Mouse (Mus musculus) neural tube, embryonic 12.5 days (tissue): Measurements from ENCODE around the gene Olfr1350. TPM values are rescaled to one million over a fixed set of nuclear protein-coding genes. Genes with fewer than 3 reads are reported as not detected.
A peak's percentile ranks its signal among the peaks of the same experiment; 100 is the strongest.
"Not testable (repeated sequence)": the region's sequence is repeated elsewhere in the genome, so short reads cannot be mapped to it uniquely, and the experiment has no call there.

Experiments used
- ATAC-seq: fragments of 200-750 bp; cut with Nextera tagmentation; 2 replicates; pipeline ENCODE4 v1.8.0; 2017; ENCODE audit warnings: low read depth, mild to moderate bottlenecking, moderate TSS enrichment, moderate library complexity; ENCODE audit not compliant: low FRiP score
- H3K27ac ChIP-seq: fragments of 300-500 bp; sonication (generic); 2 replicates; pipeline ENCODE4 v1.5.1; 2016
- H3K27me3 ChIP-seq: fragments of 300-500 bp; sonication (generic); replicated peaks from 2 replicates; pipeline ENCODE4 v1.6.1; 2016; ENCODE audit warnings: mild to moderate bottlenecking
- H3K36me3 ChIP-seq: fragments of 300-500 bp; sonication (generic); 2 replicates; pipeline ENCODE4 v1.6.1; 2016; ENCODE audit warnings: mild to moderate bottlenecking
- H3K4me1 ChIP-seq: fragments of 300-500 bp; sonication (generic); 2 replicates; pipeline ENCODE4 v1.6.1; 2016
- H3K4me2 ChIP-seq: fragments of 300-500 bp; sonication (generic); replicated peaks from 2 replicates; pipeline ENCODE4 v1.6.1; 2016; ENCODE audit warnings: mild to moderate bottlenecking
- H3K4me3 ChIP-seq: fragments of 300-500 bp; sonication (generic); 2 replicates; pipeline ENCODE4 v1.5.1; 2016
- H3K9ac ChIP-seq: fragments of 300-500 bp; sonication (generic); 2 replicates; pipeline ENCODE4 v1.6.1; 2016; ENCODE audit warnings: mild to moderate bottlenecking
- H3K9me3 ChIP-seq: fragments of 300-500 bp; sonication (generic); 2 replicates; pipeline ENCODE4 v1.6.1; 2016; ENCODE audit warnings: mild to moderate bottlenecking
- WGBS: fragments of 180-500 bp; shearing (Covaris S2); methylation state at CpG from one replicate; pipeline ENCODE4 v1.1.7; 2016; 5-methylcytosine and 5-hydroxymethylcytosine counted together
- polyA plus RNA-seq: library from polyadenylated mRNA; unstranded; fragments of >200 nt; fragmentation: Nextera tagmentation; extraction: Ambion mirVana; gene quantifications from 2 replicates; pipeline ENCODE4 v1.2.1, GENCODE M21; 2016

Gene Olfr1350
- not detected in 2 replicates for polyA plus RNA-seq

- H3K9me3 ChIP-seq, result peaks cover 16% of the 10 kb centered on the region; the same call in 1 of the 2 replicates
- no peak within 1 kb of the TSS for H3K4me2 ChIP-seq
- no peak within 1 kb of the TSS for H3K27ac ChIP-seq
- H3K27me3 ChIP-seq, result no peaks in the 10 kb centered on the region
- no peak within 1 kb of the TSS for H3K9ac ChIP-seq
- H3K4me3 ChIP-seq, result no peak within 1 kb of the TSS
- no peaks in the 10 kb centered on the region for H3K4me1 ChIP-seq
- ATAC-seq, result no peak
- H3K36me3 ChIP-seq, result no peaks in the 10 kb centered on the region
These were observed at the start of gene Olfr1350 for GRCm38 (mm10) chr7:6564541-6564940. Olfr1350 (plus strand) TSS chr7:6564841.

GRCm38 (mm10) chr7:6521666-6522065 lies 43.0 kb upstream of the Olfr1350 start:
- 51% methylated on average over 1 of the region's 1 CpGs for WGBS

GRCm38 (mm10) chr7:6522850-6523249 lies 41.8 kb upstream of the Olfr1350 start, which contains the start of gene Olfr1349:
Olfr1349 (minus strand) TSS chr7:6522950.
- Histone ChIP-seq H3K36me3 (no peaks in the 10 kb centered on the region), H3K9me3 (peaks cover 2% of the 10 kb centered on the region; the same call in 1 of the 2 replicates)
- 84% methylated on average over 5 of the region's 5 CpGs for WGBS

More at GRCm38 (mm10) chr7:6521666-6522065, 43.0 kb upstream of the Olfr1350 start:
- H3K9me3 ChIP-seq, result peaks cover 7% of the 10 kb centered on the region; the same call in 1 of the 2 replicates
- no peak overlapping the region for H3K9ac ChIP-seq
- H3K4me2 ChIP-seq, result no peak overlapping the region
- H3K4me1 ChIP-seq, result no peaks in the 10 kb centered on the region
- no peak overlapping the region for H3K4me3 ChIP-seq
- H3K27ac ChIP-seq, result no peak overlapping the region
- no peak for ATAC-seq
- no peaks in the 10 kb centered on the region for H3K36me3 ChIP-seq
- H3K27me3 ChIP-seq, result no peaks in the 10 kb centered on the region

GRCm38 (mm10) chr7:6525001-6525400 lies 39.6 kb upstream of the Olfr1350 start:
- H3K27ac ChIP-seq, result no peak overlapping the region
- H3K9me3 ChIP-seq, result 0 out of 2 replicates have a peak, but pooled peaks cover 2% of the 10 kb centered on the region
- H3K36me3 ChIP-seq, result no peaks in the 10 kb centered on the region
- no peak overlapping the region for H3K4me2 ChIP-seq
- no peak for ATAC-seq
- no peaks in the 10 kb centered on the region for H3K4me1 ChIP-seq
- no peak overlapping the region for H3K4me3 ChIP-seq
- no peaks in the 10 kb centered on the region for H3K27me3 ChIP-seq
- H3K9ac ChIP-seq, result no peak overlapping the region
- WGBS, result 59% methylated on average over 3 of the region's 3 CpGs

More at GRCm38 (mm10) chr7:6522850-6523249, 41.8 kb upstream of the Olfr1350 start, which contains the start of gene Olfr1349:
- no peak within 1 kb of the TSS for H3K27ac ChIP-seq
- H3K4me3 ChIP-seq, result no peak within 1 kb of the TSS
- no peak within 1 kb of the TSS for H3K4me2 ChIP-seq
- no peak for ATAC-seq
- H3K27me3 ChIP-seq, result no peaks in the 10 kb centered on the region
- H3K4me1 ChIP-seq, result no peaks in the 10 kb centered on the region
- no peak within 1 kb of the TSS for H3K9ac ChIP-seq

GRCm38 (mm10) chr7:6526141-6526540 lies 38.5 kb upstream of the Olfr1350 start:
- Histone ChIP-seq H3K9me3 (0 out of 2 replicates have a peak, but pooled peaks cover 2% of the 10 kb centered on the region), H3K9ac (no peak overlapping the region), H3K27ac (no peak overlapping the region), H3K4me1 (no peaks in the 10 kb centered on the region), H3K36me3 (no peaks in the 10 kb centered on the region), H3K27me3 (no peaks in the 10 kb centered on the region), H3K4me3 (no peak overlapping the region), H3K4me2 (no peak overlapping the region)
- WGBS, result 67% methylated on average over 5 of the region's 5 CpGs
- ATAC-seq, result no peak

- H3K4me1 ChIP-seq, result no peaks in the 10 kb centered on the region
- H3K9me3 ChIP-seq, result no peaks in the 10 kb centered on the region
- no peak overlapping the region for H3K4me3 ChIP-seq
- no peak overlapping the region for H3K27ac ChIP-seq
- H3K36me3 ChIP-seq, result no peaks in the 10 kb centered on the region
- no peaks in the 10 kb centered on the region for H3K27me3 ChIP-seq
- H3K4me2 ChIP-seq, result no peak overlapping the region
- 0 out of 2 replicates have a peak, but pooled peaks have one; percentile 37 for ATAC-seq
- H3K9ac ChIP-seq, result no peak overlapping the region
- WGBS, result 59% methylated on average over 8 of the region's 8 CpGs
These were observed 21.6 kb downstream of the Olfr1350 start for GRCm38 (mm10) chr7:6586096-6586759.

- H3K9ac ChIP-seq, H3K4me2 ChIP-seq, H3K36me3 ChIP-seq, H3K4me3 ChIP-seq, ATAC-seq, H3K9me3 ChIP-seq, H3K27me3 ChIP-seq, H3K27ac ChIP-seq, H3K4me1 ChIP-seq: not testable (repeated sequence)
- WGBS, result 85% methylated on average over 13 of the region's 13 CpGs
These were observed 24.1 kb downstream of the Olfr1350 start for GRCm38 (mm10) chr7:6588766-6589165.

GRCm38 (mm10) chr7:6603331-6603730 lies 38.7 kb downstream of the Olfr1350 start:
- Histone ChIP-seq H3K27me3 (no peaks in the 10 kb centered on the region), H3K9ac (no peak overlapping the region), H3K9me3 (peaks cover 16% of the 10 kb centered on the region; the same call in 1 of the 2 replicates), H3K4me2 (no peak overlapping the region), H3K27ac (no peak overlapping the region), H3K4me3 (no peak overlapping the region), H3K4me1 (no peaks in the 10 kb centered on the region), H3K36me3 (no peaks in the 10 kb centered on the region)
- WGBS, result 89% methylated on average over 9 of the region's 9 CpGs
- no peak for ATAC-seq

Other genes with a start within 250 kb of the Olfr1350 start
- gene Zfp583, start 233.6 kb upstream of the Olfr1350 start, polyA plus RNA-seq, result 8.0 and 10.1 TPM in 2 replicates
- 3.7 and 5.2 TPM in 2 replicates for gene Gm3854, start 221.1 kb upstream of the Olfr1350 start, polyA plus RNA-seq
- gene Zfp78, start 201.6 kb upstream of the Olfr1350 start, polyA plus RNA-seq, result 2.0 and 3.1 TPM in 2 replicates
- 15.5 and 15.6 TPM in 2 replicates for gene Zfp28, start 181.5 kb upstream of the Olfr1350 start, polyA plus RNA-seq
- gene Smim17, start 166.1 kb upstream of the Olfr1350 start, polyA plus RNA-seq, result 1.5 and 1.7 TPM in 2 replicates
- not detected in 2 replicates for gene Gm20715, start 154.6 kb upstream of the Olfr1350 start, polyA plus RNA-seq
- gene Olfr1344, start 126.2 kb upstream of the Olfr1350 start, polyA plus RNA-seq, result not detected in 2 replicates
- not detected in 2 replicates for gene Olfr1336, start 108.7 kb upstream of the Olfr1350 start, polyA plus RNA-seq
- not detected in 2 replicates for gene Olfr1346, start 97.7 kb upstream of the Olfr1350 start, polyA plus RNA-seq
- gene Olfr5, start 77.9 kb upstream of the Olfr1350 start, polyA plus RNA-seq, result not detected in 2 replicates
- gene Olfr1347, start 65.1 kb upstream of the Olfr1350 start, polyA plus RNA-seq, result not detected in 2 replicates
- not detected in 2 replicates for gene Olfr1348, start 56.1 kb upstream of the Olfr1350 start, polyA plus RNA-seq
- gene Olfr1349, start 41.9 kb upstream of the Olfr1350 start, polyA plus RNA-seq, result not detected in 2 replicates
- gene Zim1, start 131.6 kb downstream of the Olfr1350 start, polyA plus RNA-seq, result 1.1 and 1.5 TPM in 2 replicates
- gene Peg3, start 165.6 kb downstream of the Olfr1350 start, polyA plus RNA-seq, result 104 and 116 TPM in 2 replicates
- gene Usp29, start 165.7 kb downstream of the Olfr1350 start, polyA plus RNA-seq, result 17.3 and 17.5 TPM in 2 replicates